8 mouse cellular contexts compared by ENCODE assay signal in genomic region chr6:101650348-101650747, GRCm38 (mm10).
A peak's percentile ranks its signal among the peaks of the same experiment; 100 is the strongest.
DNase-seq lines count a peak whose midpoint lies in the region; ATAC-seq lines count a peak whose summit lies in the region.
"Not testable (repeated sequence)": the region's sequence is repeated elsewhere in the genome, so short reads cannot be mapped to it uniquely, and the experiment has no call there.

No protein-coding gene starts in this region.

- H3K4me1 ChIP-seq in forebrain, embryonic 11.5 days (replicated peaks; ENCODE audit: control insufficient read depth, insufficient read depth, low read length); midbrain, embryonic 10.5 days: not testable (repeated sequence)

- H3K9ac ChIP-seq in forebrain, embryonic 11.5 days (ENCODE audit: low read length) = not testable (repeated sequence)

- ATAC-seq in forebrain, embryonic 11.5 days (replicated peaks; ENCODE audit: low FRiP score) = not testable (repeated sequence)

- not testable (repeated sequence) for H3K27me3 ChIP-seq in forebrain, embryonic 11.5 days (ENCODE audit: control insufficient read depth, insufficient read depth, low read length); midbrain, embryonic 10.5 days (ENCODE audit: low read depth, poor library complexity, severe bottlenecking)

- H3K4me2 ChIP-seq in forebrain, embryonic 11.5 days (ENCODE audit: low read depth, low read length, severe bottlenecking) = not testable (repeated sequence)

- peak; percentile 86 for DNase-seq in NIH3T3 (ENCODE audit: low read depth)
- peak; percentile 5 for DNase-seq in cerebellum, adult 11 months
- peak; percentile 78 for DNase-seq in forebrain, embryonic 11.5 days (ENCODE audit: low spot score)
- DNase-seq in heart, adult 8-10 months (ENCODE audit: low spot score) = peak; percentile 10
- peak; percentile 41 to 72 for DNase-seq in kidney, postnatal 25 days
- peak; percentile 68 to 83 for DNase-seq in left cerebral cortex, postnatal 25 days (ENCODE audit: low spot score in 2 of 2)
- peak; percentile 47 for DNase-seq in midbrain, embryonic 10.5 days (ENCODE audit: low spot score)
- DNase-seq in right cerebral cortex, postnatal 4 days = peak; percentile 90

- 10% methylated on average over 5 of the region's 6 CpGs for WGBS in forebrain, embryonic 11.5 days
- WGBS in midbrain, embryonic 10.5 days = 13% methylated on average over 5 of the region's 6 CpGs

- not testable (repeated sequence) for H3K4me3 ChIP-seq in forebrain, embryonic 11.5 days (ENCODE audit: low read depth, low read length); midbrain, embryonic 10.5 days

- intact Hi-C loops in left cerebral cortex, postnatal 25 days (cut with DNase I) = loop anchor here (10.0 kb wide), 2 partner anchors 944 to 1544 kb away; no protein-coding TSS in a partner anchor

- H3K9me3 ChIP-seq in forebrain, embryonic 11.5 days (ENCODE audit: control insufficient read depth, low read length); midbrain, embryonic 10.5 days (replicated peaks): not testable (repeated sequence)

- H3K27ac ChIP-seq in forebrain, embryonic 11.5 days (ENCODE audit: low read depth, low read length); midbrain, embryonic 10.5 days (replicated peaks): not testable (repeated sequence)

- H3K36me3 ChIP-seq in forebrain, embryonic 11.5 days (ENCODE audit: control insufficient read depth, insufficient read depth, low read length); midbrain, embryonic 10.5 days: not testable (repeated sequence)

Comparison
In these comparisons a context has a peak if more than half of its experiments do, and no peak if none do; other contexts are left out.
1. DNase-seq: peak in every context shown above with its lines; median percentile 90 in right cerebral cortex, postnatal 4 days; 86 in NIH3T3; 78 in forebrain, embryonic 11.5 days; 76 in left cerebral cortex, postnatal 25 days; 56 in kidney, postnatal 25 days; 47 in midbrain, embryonic 10.5 days; 10 in heart, adult 8-10 months; 5 in cerebellum, adult 11 months.